Mouse (Mus musculus): ENCODE data around the gene Tiam1. TPM values are rescaled to one million over a fixed set of nuclear protein-coding genes. Genes with fewer than 3 reads are reported as not detected.

The Tiam1 gene
- polyA plus RNA-seq, 1 experiment = 10.1 TPM

DNA sequence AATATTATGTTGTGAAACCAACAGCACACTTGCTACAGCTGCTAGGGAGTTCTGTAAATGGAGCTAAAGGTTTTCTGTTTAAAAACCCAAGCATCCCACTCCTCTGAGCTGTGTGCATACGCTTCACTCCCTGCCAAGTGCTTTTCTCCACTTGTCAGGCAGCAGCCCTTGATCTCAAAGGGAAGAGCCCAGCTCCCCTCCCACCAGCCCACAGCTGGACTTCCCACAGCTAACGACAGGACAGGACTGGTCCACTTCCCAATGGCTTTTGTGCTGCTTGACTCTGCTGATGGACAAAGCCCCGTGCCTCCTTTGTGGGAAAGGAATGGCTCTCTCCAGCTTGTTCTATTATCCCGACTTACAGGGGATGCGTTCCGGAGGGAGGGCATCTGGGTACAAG lies 199.5 kb downstream of the Tiam1 start:
- H3K27me3 ChIP-seq (replicated peaks) = peaks cover 29% of the 10 kb centered on the region
- TF ChIP-seq GATA1 (IDR thresholded peaks at IDR 0.05; ENCODE audit: borderline replicate concordance, low read length) (no peak), FLI1 (IDR thresholded peaks at IDR 0.05; ENCODE audit: low read length) (no peak)
- H3K4me1 ChIP-seq = peaks cover 24% of the 10 kb centered on the region
- H3K9me3 ChIP-seq = peaks cover 28% of the 10 kb centered on the region
- no peak overlapping the region for H3K4me3 ChIP-seq (replicated peaks)
- H3K36me3 ChIP-seq (replicated peaks; ENCODE audit: low read length) = peaks cover 23% of the 10 kb centered on the region

DNA sequence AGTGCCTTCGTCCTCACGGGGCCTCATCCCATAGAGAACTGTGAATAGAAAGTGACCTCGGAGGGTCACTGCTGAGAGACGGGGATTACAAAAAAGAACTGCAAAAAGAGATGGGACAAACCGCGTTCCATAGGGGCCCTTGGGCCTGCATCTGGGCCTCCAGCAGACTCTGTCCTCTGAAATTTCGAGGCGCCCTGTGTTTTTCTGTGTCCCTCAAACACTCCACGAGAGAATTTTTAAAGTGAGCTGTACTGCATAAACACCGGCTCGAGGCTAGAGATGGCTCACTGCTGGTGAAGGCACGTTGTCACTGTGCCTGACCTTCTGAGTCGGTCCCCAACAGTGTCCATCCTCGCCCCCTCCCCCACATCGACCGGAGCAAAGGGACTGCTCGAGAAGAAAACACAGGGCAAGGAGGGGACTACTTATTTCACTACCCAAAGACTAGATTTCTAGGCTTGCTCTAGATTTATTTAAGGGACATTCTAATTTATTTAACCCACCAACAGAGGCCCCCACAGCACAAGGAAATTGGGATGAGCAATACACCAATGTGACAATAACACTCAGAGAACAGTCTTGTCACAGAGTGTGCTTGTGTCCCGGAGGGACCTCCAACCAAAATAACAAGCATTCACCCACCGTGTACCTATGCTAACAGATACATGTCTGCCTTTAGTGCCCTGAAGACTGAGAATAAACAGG lies 200.2 kb downstream of the Tiam1 start:
- Histone ChIP-seq H3K36me3 (replicated peaks; ENCODE audit: low read length) (peaks cover 23% of the 10 kb centered on the region), H3K4me3 (replicated peaks) (no peak overlapping the region), H3K27me3 (replicated peaks) (peaks cover 30% of the 10 kb centered on the region), H3K4me1 (peaks cover 28% of the 10 kb centered on the region), H3K9me3 (peaks cover 28% of the 10 kb centered on the region)
- no peak for TF ChIP-seq FLI1 (IDR thresholded peaks at IDR 0.05; ENCODE audit: low read length)

DNA sequence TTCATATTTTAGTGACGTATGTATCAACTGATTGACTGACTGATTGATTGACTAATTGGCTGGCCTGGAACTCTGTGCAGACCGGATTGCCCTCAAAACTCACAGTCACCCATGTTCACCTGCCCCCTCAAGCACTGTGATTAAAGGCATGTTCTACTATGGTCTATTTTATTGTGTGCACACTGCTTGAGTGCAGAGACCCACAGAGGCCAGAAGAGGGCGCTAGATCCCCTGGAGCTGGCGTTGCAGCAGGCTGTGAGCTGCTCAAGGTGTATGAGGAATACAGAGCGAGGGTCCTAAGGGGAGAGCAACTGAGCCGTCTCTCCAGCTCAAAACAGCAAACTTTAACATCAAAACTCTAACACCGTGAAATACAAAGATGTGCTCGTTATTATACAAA lies 202.9 kb downstream of the Tiam1 start:
- Histone ChIP-seq H3K9me3 (peaks cover 28% of the 10 kb centered on the region), H3K36me3 (replicated peaks; ENCODE audit: low read length) (peaks cover 23% of the 10 kb centered on the region), H3K4me3 (replicated peaks) (no peak overlapping the region), H3K4me1 (peaks cover 27% of the 10 kb centered on the region), H3K27me3 (replicated peaks) (peaks cover 27% of the 10 kb centered on the region)
- TF ChIP-seq GATA1 (IDR thresholded peaks at IDR 0.05; ENCODE audit: borderline replicate concordance, low read length) (no peak), FLI1 (IDR thresholded peaks at IDR 0.05; ENCODE audit: low read length) (no peak)

DNA sequence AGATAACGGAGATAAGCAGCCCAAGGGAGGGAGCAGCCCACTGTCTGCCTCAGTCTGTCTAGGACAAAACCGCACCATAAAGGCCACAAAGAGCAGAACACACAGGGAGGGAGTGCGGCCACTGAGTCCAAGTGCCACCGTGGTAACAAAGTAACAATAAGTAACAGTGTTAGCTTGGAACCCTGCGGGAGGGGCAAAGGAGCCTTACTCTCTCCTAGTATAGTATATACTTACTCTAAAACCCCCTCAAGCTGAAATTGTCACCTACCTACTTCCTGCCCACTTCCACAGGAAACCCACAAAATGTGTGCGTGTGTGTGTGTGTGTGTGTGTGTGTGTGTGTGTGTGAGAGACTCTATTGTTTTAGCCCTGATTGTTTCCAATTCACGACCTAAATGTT lies 205.3 kb downstream of the Tiam1 start:
- Histone ChIP-seq H3K4me1 (peaks cover 21% of the 10 kb centered on the region), H3K4me3 (replicated peaks) (peak overlapping the region; percentile 50), H3K36me3 (replicated peaks; ENCODE audit: low read length) (peaks cover 23% of the 10 kb centered on the region), H3K9me3 (peaks cover 37% of the 10 kb centered on the region), H3K27me3 (replicated peaks) (peaks cover 13% of the 10 kb centered on the region)
- TF ChIP-seq GATA1 (IDR thresholded peaks at IDR 0.05; ENCODE audit: borderline replicate concordance, low read length) = no peak
- TF ChIP-seq FLI1 (IDR thresholded peaks at IDR 0.05; ENCODE audit: low read length) = no peak

DNA sequence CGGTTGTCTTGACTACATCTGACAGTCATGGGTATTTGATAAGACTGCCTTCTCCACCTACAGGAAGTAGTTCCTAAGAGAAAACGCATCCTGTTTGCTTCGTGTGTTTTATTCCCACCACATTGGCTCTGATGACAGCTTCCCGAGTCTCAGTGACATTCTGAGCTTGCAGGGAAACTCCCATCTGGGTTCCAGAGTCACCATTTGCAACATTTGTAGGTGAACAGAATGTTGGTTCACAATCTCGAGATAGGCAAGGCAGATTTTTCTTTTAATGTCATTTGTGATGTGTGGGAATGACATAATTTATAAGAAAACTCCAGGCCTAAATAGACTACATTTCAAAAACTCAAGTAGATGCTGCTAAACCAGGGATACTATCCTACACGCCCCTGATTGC lies 207.0 kb downstream of the Tiam1 start:
- TF ChIP-seq GATA1 (IDR thresholded peaks at IDR 0.05; ENCODE audit: borderline replicate concordance, low read length) = no peak
- TF ChIP-seq FLI1 (IDR thresholded peaks at IDR 0.05; ENCODE audit: low read length) = no peak
- Histone ChIP-seq H3K4me3 (replicated peaks) (no peak overlapping the region), H3K9me3 (peaks cover 31% of the 10 kb centered on the region), H3K36me3 (replicated peaks; ENCODE audit: low read length) (peaks cover 9% of the 10 kb centered on the region), H3K4me1 (peaks cover 28% of the 10 kb centered on the region), H3K27me3 (replicated peaks) (peaks cover 9% of the 10 kb centered on the region)

DNA sequence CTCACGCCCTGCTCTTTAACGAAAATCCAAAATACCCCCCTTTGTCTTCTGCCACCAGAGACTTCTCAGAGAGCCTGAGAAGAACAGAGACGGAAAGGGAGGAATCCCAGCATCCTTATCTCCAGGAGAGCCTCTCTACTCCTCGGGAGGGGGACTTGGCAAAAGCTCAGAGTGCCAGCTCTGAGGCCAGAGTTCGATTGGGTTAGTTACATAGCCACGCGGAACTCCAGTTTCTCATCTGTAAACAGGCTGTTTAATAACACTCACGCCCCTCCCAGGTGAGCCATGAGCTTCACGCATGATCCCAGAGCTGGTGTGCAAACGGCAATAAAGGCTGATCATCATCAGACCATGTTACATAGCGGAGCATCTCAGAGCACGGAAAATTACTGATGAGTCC lies 208.2 kb downstream of the Tiam1 start:
- TF ChIP-seq GATA1 (IDR thresholded peaks at IDR 0.05; ENCODE audit: borderline replicate concordance, low read length) (no peak), FLI1 (IDR thresholded peaks at IDR 0.05; ENCODE audit: low read length) (no peak)
- Histone ChIP-seq H3K4me1 (peaks cover 28% of the 10 kb centered on the region), H3K4me3 (replicated peaks) (no peak overlapping the region), H3K9me3 (peaks cover 20% of the 10 kb centered on the region), H3K36me3 (replicated peaks; ENCODE audit: low read length) (no peaks in the 10 kb centered on the region), H3K27me3 (replicated peaks) (peaks cover 7% of the 10 kb centered on the region)

DNA sequence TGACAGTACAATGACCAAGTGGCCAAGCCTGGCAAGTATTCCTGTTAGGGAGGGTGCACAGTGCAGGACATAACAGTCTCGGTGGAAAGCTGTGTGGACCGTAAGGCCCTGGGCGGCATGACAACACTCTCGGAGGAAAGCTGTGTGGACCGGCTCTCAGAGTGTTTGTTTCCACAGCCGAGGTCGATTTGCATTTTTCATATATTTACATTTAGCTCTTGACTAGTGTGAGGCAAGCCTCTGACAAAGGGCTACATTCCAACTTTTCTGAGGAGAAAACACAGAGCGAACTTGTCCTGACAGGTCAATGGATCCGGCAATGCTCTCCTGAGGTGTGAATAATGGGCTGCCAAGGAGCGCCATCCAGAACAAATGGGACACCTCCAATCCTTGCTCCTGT lies 209.0 kb downstream of the Tiam1 start:
- peaks cover 7% of the 10 kb centered on the region for H3K27me3 ChIP-seq (replicated peaks)
- peaks cover 26% of the 10 kb centered on the region for H3K4me1 ChIP-seq
- H3K36me3 ChIP-seq (replicated peaks; ENCODE audit: low read length) = peaks cover 3% of the 10 kb centered on the region
- TF ChIP-seq FLI1 (IDR thresholded peaks at IDR 0.05; ENCODE audit: low read length) (no peak), GATA1 (IDR thresholded peaks at IDR 0.05; ENCODE audit: borderline replicate concordance, low read length) (no peak)
- no peak overlapping the region for H3K4me3 ChIP-seq (replicated peaks)
- peaks cover 20% of the 10 kb centered on the region for H3K9me3 ChIP-seq

DNA sequence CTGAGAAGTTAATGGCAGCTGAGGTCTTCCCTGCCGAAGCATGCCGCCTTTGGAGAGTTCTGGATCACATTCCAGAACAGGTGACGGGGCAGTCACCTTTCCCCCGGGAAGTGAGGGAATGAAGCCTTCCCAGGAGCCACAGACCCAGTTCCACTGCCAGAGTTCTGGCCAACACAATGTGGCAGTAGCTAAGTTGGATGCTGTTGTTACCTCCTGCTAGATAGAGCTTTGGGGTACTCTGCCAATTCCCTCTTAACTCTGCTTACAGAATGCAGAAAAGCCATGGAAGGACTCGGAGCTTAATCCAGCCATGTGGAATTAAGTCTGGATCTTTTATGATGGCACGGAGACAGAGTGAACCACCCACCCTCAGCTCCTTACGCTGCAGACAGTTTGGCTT lies 209.6 kb downstream of the Tiam1 start:
- no peak for TF ChIP-seq FLI1 (IDR thresholded peaks at IDR 0.05; ENCODE audit: low read length)
- no peak for TF ChIP-seq GATA1 (IDR thresholded peaks at IDR 0.05; ENCODE audit: borderline replicate concordance, low read length)
- H3K4me3 ChIP-seq (replicated peaks) = no peak overlapping the region
- H3K4me1 ChIP-seq = peaks cover 22% of the 10 kb centered on the region
- peaks cover 2% of the 10 kb centered on the region for H3K27me3 ChIP-seq (replicated peaks)
- H3K36me3 ChIP-seq (replicated peaks; ENCODE audit: low read length) = peaks cover 5% of the 10 kb centered on the region
- H3K9me3 ChIP-seq = peaks cover 20% of the 10 kb centered on the region

DNA sequence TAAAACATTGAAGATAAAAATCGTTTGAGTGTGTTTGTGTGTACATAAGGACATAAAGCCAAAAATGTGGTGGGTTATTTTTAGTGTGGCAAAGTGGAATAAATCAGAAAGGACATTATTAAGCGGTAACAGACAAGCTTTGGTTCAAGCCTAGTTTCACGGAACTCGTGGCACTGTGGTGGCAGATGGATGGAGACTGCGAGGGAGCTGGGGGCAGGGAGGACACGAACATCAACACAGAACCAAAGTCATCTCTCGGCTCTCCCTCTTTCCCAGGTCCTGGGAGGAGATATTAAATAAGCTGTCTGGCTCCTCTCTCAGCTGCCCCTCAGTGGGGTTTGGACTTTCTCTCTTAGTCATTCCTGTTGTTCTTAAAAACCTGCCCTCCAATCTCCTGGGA lies 215.0 kb downstream of the Tiam1 start:
- peaks cover 12% of the 10 kb centered on the region for H3K9me3 ChIP-seq
- H3K4me1 ChIP-seq = peaks cover 13% of the 10 kb centered on the region
- H3K27me3 ChIP-seq (replicated peaks) = peaks cover 2% of the 10 kb centered on the region
- no peak overlapping the region for H3K4me3 ChIP-seq (replicated peaks)
- TF ChIP-seq FLI1 (IDR thresholded peaks at IDR 0.05; ENCODE audit: low read length) (no peak), GATA1 (IDR thresholded peaks at IDR 0.05; ENCODE audit: borderline replicate concordance, low read length) (no peak)
- H3K36me3 ChIP-seq (replicated peaks; ENCODE audit: low read length) = peaks cover 5% of the 10 kb centered on the region

DNA sequence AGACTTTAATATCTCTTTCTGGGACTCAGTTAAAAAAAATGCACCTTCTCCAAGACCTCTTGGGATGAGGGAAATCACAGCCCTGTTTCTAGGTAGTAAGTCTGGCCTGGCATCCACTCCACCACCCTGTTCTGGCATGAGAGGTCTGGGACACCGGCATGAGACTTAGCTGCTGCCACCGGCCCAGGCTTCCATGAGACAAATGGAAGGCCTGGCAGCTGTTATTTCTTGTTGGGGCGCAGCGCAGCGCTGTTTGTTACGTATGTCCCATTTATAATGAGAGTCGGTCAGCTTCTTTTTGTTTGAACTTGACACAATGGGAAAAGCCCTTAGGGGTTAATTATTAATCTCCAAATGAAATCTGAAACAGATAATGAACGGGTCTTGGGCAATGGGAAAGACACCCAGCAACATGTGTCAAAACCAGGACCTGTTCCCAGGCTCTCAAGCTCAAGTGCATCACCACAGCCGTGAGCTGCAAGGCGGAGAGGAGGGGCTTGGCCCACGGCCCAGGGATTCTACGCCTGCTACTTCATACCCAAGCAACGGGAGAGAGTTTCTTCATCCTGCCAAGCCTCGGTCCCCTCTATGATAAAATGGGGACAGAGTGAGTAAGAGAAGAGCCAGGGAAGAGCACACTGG lies 219.2 kb downstream of the Tiam1 start:
- Histone ChIP-seq H3K9me3 (no peaks in the 10 kb centered on the region), H3K27me3 (replicated peaks) (peaks cover 4% of the 10 kb centered on the region), H3K36me3 (replicated peaks; ENCODE audit: low read length) (peaks cover 8% of the 10 kb centered on the region), H3K4me1 (peaks cover 24% of the 10 kb centered on the region), H3K4me3 (replicated peaks) (no peak overlapping the region)
- TF ChIP-seq GATA1 (IDR thresholded peaks at IDR 0.05; ENCODE audit: borderline replicate concordance, low read length) (no peak), FLI1 (IDR thresholded peaks at IDR 0.05; ENCODE audit: low read length) (no peak)

Data from megakaryocyte, embryonic 14.5 days (primary cell).